Mouse (Mus musculus) kidney, adult 2 months (tissue): Measurements from ENCODE around the gene Sgsm2. TPM values are rescaled to one million over a fixed set of nuclear protein-coding genes. Genes with fewer than 3 reads are reported as not detected.

Experiments used
- DNase-seq: peaks from one replicate; pipeline ENCODE4 v3.0.0; 2021
- H3K27ac ChIP-seq: fragments of 200-500 bp; 2 replicates; pipeline ENCODE4 v1.5.1; 2012; ENCODE audit warnings: low read depth, low read length, control low read depth, inconsistent platforms; ENCODE audit not compliant: insufficient read depth
- H3K27me3 ChIP-seq: fragments of 200-500 bp; replicated peaks from 2 replicates; pipeline ENCODE4 v1.6.1; 2012; ENCODE audit warnings: mild to moderate bottlenecking, moderate library complexity, low read length, inconsistent platforms; ENCODE audit not compliant: control insufficient read depth, insufficient read depth
- H3K36me3 ChIP-seq: fragments of 200-500 bp; 2 replicates; pipeline ENCODE4 v1.6.1; 2012; ENCODE audit warnings: mild to moderate bottlenecking, moderate library complexity, low read length, inconsistent platforms; ENCODE audit not compliant: control insufficient read depth, insufficient read depth
- H3K4me1 ChIP-seq: fragments of 200-500 bp; 2 replicates; pipeline ENCODE4 v1.6.1; 2011; ENCODE audit warnings: low read length; ENCODE audit not compliant: control insufficient read depth, insufficient read depth
- H3K4me3 ChIP-seq: fragments of 200-500 bp; 2 replicates; pipeline ENCODE4 v1.5.1; 2011; ENCODE audit warnings: mild to moderate bottlenecking, low read depth, low read length, control low read depth; ENCODE audit not compliant: insufficient read depth
- CTCF ChIP-seq: fragments of 200-500 bp; conservative IDR thresholded peaks from 2 replicates; pipeline ENCODE4 v1.5.1; 2011; ENCODE audit warnings: low read depth, mild to moderate bottlenecking, control low read depth, low read length, moderate library complexity, mixed read lengths; ENCODE audit not compliant: insufficient read depth, insufficient read length
- POLR2A ChIP-seq: fragments of 200-500 bp; IDR thresholded peaks from one replicate; pipeline ENCODE4 v1.6.1; 2011; ENCODE audit warnings: low read depth, low read length, control low read depth
- WGBS: fragments of 180-500 bp; shearing (Covaris S2); methylation state at CpG from one replicate; pipeline ENCODE4 v1.1.7; 2018; 5-methylcytosine and 5-hydroxymethylcytosine counted together
- polyA plus RNA-seq: library from polyadenylated mRNA; depleted of rRNA; stranded (reverse); fragments of >200 nt; gene quantifications from 2 replicates; pipeline ENCODE4 v1.2.3, GENCODE M21; 2012

The Sgsm2 gene
- polyA plus RNA-seq, 1 experiment: 27.5 TPM

DNA sequence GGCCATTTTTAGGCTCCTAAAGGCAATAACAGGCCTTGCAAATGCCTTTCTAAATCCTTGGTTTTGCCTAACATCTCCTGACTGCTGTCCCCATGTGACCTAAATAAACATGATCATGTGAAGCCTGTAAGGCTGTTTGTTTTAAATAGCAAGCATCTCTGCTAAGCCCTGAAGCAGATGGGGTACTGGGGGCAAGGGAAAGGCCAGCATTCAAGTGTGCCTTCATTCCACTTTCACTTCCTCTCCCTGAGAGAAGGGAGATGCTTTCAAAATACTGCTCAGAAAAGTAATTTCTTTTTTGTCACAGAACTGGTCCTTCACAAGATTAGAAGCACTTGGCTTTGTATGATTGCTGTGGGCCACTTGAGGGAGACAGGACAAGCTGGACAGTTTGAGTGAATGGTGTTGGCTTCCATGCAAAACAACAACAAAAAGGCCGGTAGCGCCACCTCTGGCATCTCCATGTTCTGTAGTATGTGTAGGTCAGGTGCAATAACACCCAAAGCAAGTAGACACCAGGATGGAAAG is 68.4 kb downstream of the Sgsm2 start:
- Histone ChIP-seq H3K4me3 (no peak overlapping the region), H3K36me3 (no peaks in the 10 kb centered on the region), H3K27me3 (no peaks in the 10 kb centered on the region), H3K4me1 (peaks cover 42% of the 10 kb centered on the region), H3K27ac (peak overlapping the region; percentile 17; the same call in 1 of the 2 replicates)
- no peak for TF ChIP-seq POLR2A
- 0 out of 2 replicates have a peak, but pooled peaks have one; percentile 2 for TF ChIP-seq CTCF
- no peak for DNase-seq
- 48% methylated on average over 2 of the region's 2 CpGs for WGBS

DNA sequence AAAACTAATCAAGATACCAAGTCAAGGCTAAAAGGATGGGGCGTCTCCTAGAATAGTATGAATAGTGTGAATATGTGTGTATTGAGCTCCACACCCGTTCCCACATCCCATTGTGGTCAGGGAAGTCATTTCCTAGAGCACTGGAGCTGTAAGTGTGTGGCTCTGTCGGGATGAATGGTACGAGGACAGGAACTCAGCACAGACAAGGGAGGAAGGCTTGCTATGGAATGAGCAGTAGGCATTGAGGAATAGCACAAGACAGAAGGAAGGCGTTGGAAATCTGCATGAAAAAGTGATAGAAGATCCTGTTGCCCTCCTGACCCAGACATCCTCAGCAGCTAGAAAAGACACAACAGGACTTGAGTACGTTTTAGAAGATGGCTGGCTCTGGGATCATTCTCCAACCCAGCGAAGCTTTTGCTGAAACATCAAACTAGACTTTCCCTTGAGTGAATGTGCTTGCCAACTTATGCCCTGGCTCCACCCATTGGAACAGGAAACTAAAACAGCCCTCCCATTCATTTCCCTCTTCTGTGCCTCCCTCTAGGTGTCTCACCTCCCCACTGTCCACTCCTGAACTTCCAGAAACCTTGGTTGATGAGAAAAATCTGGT is 69.0 kb downstream of the Sgsm2 start:
- Histone ChIP-seq H3K27ac (peak overlapping the region; percentile 17; the same call in 1 of the 2 replicates), H3K4me3 (no peak overlapping the region), H3K36me3 (no peaks in the 10 kb centered on the region), H3K27me3 (no peaks in the 10 kb centered on the region), H3K4me1 (peaks cover 40% of the 10 kb centered on the region)
- peak; percentile 59 for DNase-seq
- no peak for TF ChIP-seq CTCF
- TF ChIP-seq POLR2A: no peak
- WGBS: 56% methylated on average over 7 of the region's 7 CpGs

DNA sequence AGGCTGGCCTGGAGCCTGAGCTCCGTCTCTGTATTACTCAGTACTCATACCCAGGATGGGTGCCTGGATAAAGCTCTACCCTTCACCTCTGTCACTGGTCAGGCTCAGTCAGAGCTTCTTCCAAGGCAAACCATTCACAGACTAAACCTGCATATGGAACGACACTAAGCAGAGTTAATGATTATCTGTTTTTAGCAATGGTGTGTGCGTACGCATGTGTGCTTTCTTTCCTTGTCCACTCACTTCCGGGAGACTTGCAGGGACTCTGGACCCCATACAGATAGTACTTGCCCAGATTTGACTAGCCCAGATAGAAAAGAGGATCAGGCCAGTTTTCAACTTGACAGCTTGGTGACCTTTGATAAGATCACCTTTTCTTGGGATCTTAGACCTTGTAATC is 70.2 kb downstream of the Sgsm2 start:
- TF ChIP-seq POLR2A: no peak
- Histone ChIP-seq H3K27me3 (no peaks in the 10 kb centered on the region), H3K4me1 (peaks cover 45% of the 10 kb centered on the region), H3K4me3 (no peak overlapping the region), H3K27ac (peak overlapping the region; percentile 43), H3K36me3 (no peaks in the 10 kb centered on the region)
- DNase-seq: peak; percentile 69
- WGBS: 45% methylated on average over 5 of the region's 5 CpGs

DNA sequence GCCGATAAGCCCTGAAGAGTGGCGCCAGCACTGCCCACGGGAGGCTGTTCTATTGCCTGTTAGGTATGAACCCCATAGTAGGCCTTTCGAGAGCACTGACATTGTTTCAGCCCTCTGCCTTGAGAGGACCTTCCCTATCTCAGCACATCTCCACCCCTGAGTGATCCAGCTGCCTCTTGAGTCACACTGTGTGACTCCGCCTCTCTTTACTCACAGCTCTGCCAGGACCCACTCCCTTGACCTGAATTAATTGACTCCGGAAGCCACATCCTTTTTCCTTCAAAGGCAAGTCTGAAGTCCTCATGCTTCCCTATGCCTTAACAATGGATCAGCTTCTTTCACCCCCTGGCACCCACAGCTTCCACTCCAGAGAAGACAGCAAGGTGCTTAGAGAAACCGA is 70.7 kb downstream of the Sgsm2 start:
- 50% methylated on average over 7 of the region's 7 CpGs for WGBS
- DNase-seq: peak; percentile 71
- no peak overlapping the region for H3K4me3 ChIP-seq
- H3K4me1 ChIP-seq: peaks cover 48% of the 10 kb centered on the region
- H3K27me3 ChIP-seq: no peaks in the 10 kb centered on the region
- H3K36me3 ChIP-seq: no peaks in the 10 kb centered on the region
- no peak for TF ChIP-seq CTCF
- TF ChIP-seq POLR2A: no peak
- no peak overlapping the region for H3K27ac ChIP-seq

DNA sequence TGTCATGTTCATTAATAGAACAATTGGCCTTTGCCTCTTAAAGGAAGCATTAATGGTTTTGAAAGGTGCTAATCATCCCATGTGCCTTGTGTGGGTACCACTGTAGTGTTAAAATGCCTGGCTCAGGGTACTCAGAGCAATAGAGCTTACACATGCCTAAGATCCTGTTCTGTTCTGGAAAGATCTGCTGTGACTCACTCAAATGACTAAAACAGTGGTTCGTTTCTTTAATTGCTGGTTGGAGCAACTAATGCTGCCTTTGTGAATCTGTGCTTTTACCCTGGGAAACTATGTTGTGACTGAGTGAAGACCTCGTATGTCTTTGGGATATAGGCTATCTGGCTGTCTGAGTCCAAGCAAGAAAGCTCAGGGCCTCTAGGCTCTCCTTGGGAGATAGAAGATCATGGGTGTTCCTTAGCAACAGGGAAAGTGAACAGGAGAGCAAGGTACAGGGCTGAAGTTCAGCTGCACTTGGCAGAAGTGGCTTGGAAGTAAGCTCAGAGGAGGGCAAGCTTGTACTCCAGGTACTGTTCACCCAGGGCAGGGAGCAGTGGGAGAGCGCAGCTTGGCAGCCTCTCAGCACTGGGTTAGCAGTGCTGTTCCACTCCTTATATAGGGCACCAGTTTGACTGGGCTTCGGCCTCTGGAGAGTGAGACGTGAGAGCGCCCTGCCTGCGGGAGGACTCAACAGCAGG is 74.0 kb downstream of the Sgsm2 start:
- H3K4me3 ChIP-seq: no peak overlapping the region
- H3K27ac ChIP-seq: peak overlapping the region; percentile 91
- DNase-seq: peak; percentile 93

DNA sequence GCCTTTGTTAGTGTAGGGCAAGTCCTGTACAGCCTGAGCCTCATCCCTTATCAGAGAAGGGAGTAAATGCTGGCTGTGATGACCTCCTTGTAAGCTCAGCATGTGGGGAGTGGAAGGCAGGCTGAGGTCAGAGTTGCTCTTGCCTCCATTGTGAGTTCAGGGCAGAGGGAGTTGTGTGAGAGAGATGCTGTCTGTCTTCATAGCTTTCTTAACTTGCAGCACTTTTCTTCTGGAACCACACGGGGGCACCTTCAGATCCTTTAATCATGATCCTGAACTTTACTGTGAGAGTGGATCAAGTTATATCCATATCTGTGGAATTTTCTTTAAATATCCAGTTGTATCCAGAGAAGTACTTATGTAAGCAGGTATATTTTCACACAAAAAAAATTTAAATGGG is 75.4 kb downstream of the Sgsm2 start:
- H3K36me3 ChIP-seq: no peaks in the 10 kb centered on the region
- DNase-seq: peak; percentile 72
- peaks cover 23% of the 10 kb centered on the region for H3K4me1 ChIP-seq
- TF ChIP-seq POLR2A (no peak), CTCF (0 out of 2 replicates have a peak, but pooled peaks have one; percentile 27)
- WGBS: 5% methylated on average over 1 of the region's 1 CpGs
- H3K27me3 ChIP-seq: no peaks in the 10 kb centered on the region
- H3K4me3 ChIP-seq: no peak overlapping the region
- peak overlapping the region; percentile 30 for H3K27ac ChIP-seq

More for the DNA sequence above, 74.0 kb downstream of the Sgsm2 start:
- WGBS: 70% methylated on average over 7 of the region's 7 CpGs
- H3K27me3 ChIP-seq: no peaks in the 10 kb centered on the region
- no peaks in the 10 kb centered on the region for H3K36me3 ChIP-seq
- peak; percentile 47 for TF ChIP-seq POLR2A
- TF ChIP-seq CTCF: no peak
- peaks cover 35% of the 10 kb centered on the region for H3K4me1 ChIP-seq

DNA sequence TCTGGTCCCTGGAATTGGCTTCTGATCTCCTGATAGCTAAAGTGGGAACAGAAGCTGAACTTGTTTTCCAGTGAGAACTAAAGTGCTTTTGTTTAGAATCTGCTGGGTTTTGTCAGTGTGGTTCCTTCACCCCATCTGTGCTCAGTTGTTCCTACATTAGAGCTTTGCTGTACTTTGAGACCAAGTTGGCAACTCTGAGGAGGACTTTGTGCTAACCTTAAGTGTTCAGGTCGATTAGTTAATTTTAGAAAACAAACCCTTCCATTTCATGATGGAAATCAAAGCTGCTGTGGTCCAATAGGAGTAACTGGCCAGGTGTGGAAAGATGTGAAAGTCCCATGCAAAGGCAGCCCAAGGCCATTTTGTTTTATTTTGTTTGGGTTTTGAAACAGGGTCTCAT is 75.9 kb downstream of the Sgsm2 start:
- H3K27ac ChIP-seq: peak overlapping the region; percentile 30
- no peaks in the 10 kb centered on the region for H3K36me3 ChIP-seq

More for the DNA sequence above, 75.9 kb downstream of the Sgsm2 start:
- TF ChIP-seq CTCF (no peak), POLR2A (no peak)
- peak; percentile 72 for DNase-seq
- H3K4me3 ChIP-seq: no peak overlapping the region
- no peaks in the 10 kb centered on the region for H3K27me3 ChIP-seq
- 44% methylated on average over 1 of the region's 1 CpGs for WGBS
- H3K4me1 ChIP-seq: peaks cover 17% of the 10 kb centered on the region
